Mouse (Mus musculus) v-Abl transformed pro-B cells (cell line): ENCODE results near the gene Sept1.

Experiments
- in situ Hi-C, 2 experiments: fragments of 400-800 bp; cut with MboI; formaldehyde crosslinking; loops; one replicate each; pipeline ENCODE4 v1.15.1; 2025; ENCODE audit not compliant: unreplicated experiment in 2 of 2

Sept1 gene

DNA sequence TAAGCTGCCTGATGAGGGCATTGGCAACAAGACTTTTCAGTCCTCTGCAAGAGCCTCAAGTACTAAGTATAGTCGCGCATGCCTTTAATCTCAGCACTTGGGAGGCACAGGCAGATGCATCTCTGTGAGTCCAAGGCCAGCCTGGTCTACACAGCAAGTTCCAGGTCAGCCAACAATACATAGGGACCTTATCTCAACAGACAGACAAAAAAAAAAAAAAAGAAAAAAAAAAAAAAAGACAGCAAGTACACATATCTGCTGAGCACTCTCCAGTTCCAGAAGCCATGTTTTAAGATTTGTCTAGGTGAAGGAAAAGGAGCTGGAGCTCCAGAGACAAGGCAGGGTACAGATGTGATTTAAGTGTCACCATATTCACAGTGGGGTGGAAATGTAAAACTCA is 23.0 kb upstream of the Sept1 start:
- in situ Hi-C loops, result loop anchor here in 1 of 2 experiments (25.0 kb wide), 1 partner anchor 231 kb away; the partner anchor contains the start of gene Fbrs

DNA sequence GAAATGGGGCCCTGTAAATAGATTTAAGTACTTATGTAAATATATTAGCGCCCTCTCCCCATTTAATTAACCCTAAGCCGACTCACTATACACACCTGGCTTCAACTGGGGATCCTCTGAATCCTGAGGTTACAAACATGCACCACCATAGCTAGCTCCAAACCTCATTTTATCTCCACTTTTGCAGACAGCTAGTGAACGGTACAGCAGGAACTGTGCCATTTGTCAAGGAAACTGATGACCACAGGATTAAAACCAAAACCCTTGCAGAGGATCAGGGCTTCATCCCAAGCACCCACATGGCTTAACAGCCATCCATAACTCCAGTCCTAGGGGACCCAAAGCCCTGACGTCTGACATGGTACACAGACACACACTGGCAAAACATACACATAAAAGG is 22.1 kb upstream of the Sept1 start:
- in situ Hi-C loops, result loop anchor here in 1 of 2 experiments (25.0 kb wide), 1 partner anchor 232 kb away; the partner anchor contains the start of gene Fbrs

DNA sequence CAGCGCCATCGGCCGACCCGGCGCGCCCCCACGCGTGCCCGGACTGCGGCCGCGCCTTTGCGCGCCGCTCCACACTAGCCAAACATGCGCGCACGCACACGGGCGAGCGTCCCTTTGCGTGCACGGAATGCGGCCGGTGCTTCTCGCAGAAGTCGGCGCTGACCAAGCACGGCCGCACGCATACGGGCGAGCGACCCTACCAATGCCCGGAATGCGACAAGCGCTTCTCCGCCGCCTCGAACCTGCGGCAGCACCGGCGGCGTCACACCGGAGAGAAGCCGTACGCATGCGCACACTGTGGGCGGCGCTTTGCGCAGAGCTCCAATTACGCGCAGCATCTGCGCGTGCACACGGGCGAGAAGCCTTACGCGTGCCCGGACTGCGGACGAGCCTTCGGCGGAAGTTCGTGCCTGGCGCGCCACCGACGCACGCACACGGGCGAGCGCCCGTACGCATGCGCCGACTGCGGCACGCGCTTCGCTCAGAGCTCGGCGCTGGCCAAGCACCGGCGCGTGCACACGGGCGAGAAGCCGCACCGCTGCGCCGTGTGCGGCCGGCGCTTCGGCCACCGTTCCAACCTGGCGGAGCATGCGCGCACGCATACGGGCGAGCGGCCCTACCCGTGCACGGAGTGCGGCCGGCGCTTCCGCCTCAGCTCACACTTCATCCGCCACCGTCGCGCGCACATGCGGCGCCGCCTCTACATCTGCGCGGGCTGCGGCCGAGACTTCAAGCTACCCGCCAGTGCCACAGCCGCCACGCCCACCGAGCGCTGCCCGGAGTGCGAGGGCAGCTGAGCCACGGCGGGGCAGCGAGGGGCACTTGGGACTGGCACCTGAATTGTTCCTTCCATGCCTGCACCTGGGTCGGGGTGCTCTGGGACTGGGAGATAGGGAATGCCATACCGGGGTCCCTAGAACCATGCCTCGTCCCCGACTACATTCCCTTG is 21.2 kb upstream of the Sept1 start:
- in situ Hi-C loops, result loop anchor here in 1 of 2 experiments (25.0 kb wide), 1 partner anchor 233 kb away; the partner anchor contains the start of gene Fbrs

DNA sequence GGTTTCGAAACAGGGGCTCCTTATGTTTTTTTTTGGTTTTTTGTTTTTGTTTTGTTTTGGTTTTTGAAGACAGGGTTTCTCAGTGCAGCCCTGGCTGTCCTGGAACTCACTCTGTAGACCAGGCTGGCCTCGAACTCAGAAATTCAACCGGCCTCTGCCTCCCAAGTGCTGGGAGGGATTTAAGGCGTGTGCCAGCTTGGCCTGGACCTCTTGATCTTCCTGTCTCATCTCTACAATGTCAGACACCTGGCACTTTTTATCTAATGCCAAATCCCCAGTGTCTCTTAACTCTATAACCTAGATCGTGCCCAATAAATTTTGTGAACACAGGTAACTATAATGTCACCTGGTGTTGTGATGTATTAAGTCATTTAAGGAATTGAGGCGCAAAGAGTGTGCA is 20.4 kb upstream of the Sept1 start:
- in situ Hi-C loops, result loop anchor here in 1 of 2 experiments (25.0 kb wide), 1 partner anchor 234 kb away; the partner anchor contains the start of gene Fbrs

DNA sequence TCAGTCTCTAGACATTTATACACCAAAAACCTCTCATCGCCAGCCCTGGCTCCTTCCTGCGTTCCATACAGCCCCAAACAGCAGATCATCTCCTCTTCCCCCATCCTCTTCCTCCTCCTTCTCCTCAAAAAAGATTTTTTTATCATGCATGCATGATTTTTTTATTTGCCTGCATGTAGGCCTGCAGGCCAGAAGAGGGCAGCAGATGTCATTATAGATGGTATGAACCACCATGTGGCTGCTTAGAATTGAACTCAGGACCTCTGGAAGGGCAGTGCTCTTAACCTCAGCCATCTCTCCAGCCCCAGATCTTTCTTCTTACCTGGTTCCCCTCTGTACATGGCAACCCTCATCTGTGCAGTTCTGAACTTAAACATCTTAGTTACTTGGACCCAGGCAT is 19.5 kb upstream of the Sept1 start:
- in situ Hi-C loops, result loop anchor here in 1 of 2 experiments (25.0 kb wide), 1 partner anchor 235 kb away; the partner anchor contains the start of gene Fbrs

DNA sequence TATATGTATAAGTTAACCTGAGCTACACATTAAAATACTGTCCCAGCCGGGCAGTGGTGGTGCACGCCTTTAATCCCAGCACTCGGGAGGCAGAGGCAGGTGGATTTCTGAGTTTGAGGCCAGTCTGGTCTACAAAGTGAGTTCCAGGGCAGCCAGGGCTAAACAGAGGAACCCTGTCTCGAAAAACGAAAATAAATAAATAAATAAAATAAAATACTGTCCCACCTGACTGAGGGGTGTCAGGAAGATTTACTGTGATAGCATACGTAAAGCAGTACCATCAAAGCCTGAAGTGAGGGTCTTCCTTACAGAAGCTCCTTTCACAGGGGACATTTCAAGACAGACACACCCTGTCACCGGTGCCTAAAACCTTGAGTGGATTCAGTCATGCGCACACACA is 17.6 kb upstream of the Sept1 start:
- in situ Hi-C loops, result loop anchor here in 1 of 2 experiments (25.0 kb wide), 1 partner anchor 237 kb away; the partner anchor contains the start of gene Fbrs

DNA sequence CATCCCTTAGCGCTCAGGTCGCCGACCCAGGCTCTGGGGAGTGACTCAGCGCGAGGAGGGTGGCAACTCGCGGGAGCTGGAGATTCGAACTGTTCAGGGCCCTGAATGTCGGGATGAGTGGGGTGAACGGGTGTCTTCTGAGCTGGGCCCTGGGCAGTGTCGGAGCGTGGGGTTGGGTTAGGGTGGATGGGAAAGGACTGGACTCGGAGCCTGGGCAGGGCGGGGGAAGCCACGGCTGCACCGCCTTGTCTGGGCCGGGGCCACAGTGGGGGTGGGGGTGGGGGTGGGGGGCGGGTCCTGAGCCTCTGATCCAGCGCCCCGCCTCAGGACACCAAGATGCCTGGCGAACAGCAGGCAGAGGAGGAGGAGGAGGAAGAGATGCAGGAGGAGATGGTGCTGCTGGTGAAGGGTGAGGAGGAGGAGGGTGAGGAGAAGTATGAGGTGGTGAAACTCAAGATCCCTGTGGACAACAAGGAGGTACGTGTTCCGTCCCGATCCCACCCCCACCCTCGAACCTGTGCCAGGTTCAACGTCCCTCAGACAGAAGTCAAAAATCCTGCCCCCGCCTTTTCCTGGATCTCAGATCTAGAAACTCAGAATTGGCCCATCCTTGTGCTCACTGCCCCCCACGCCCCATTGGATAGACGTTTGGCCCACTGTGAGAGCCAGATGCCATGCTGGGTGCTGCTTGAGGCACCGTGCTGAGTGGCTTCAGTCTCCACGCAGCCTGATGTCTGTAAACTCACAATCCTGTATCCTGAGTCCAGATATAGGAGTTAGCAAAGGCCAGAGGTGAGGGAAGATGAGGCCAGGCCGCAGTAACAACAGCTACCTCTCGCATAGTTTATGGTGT is 12.0 kb upstream of the Sept1 start:
- in situ Hi-C loops, result no loop called here

DNA sequence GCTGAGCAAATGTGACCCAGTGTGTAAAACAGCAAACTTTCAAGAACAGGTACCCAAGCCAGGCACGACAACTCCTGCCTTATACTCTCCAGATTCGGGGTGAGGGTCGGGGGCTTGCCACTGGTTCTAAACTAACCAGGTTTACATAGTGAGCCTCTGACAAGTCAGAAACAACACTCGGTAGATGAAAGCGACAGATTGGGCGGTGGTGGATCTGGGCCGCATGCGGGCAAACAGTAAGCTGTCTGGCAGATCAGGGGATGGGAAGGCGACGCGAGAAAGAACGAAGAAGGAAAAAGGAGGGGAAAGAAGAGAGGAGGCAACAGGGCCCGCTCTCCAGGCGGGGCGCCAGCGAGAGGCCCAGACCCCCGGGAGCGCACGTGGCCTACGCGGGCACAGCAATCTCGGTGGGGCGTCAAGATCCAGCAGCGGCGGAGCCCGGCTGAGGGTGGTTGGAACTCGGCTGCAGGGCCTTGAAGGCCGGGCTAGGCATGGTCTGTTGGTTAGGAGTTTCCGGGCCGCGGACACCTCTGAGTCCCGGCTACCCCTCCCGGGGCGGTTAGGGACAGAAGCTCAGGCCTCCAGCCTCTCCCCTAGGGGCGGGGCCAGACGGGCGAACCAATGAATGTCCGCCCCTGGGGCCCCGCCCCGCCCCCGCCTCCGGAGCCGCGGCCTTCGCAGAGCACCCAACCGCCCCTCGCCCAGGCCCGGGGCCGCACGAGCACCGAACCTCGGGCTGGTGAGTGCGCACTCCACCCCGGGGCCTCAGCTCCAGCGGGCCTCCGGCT is 11.1 kb upstream of the Sept1 start, which contains the start of gene Zfp771:
Gene Zfp771, plus strand, starts transcription at position 405 of the 788 bp plus-strand sequence.
- in situ Hi-C loops, result no loop called here

DNA sequence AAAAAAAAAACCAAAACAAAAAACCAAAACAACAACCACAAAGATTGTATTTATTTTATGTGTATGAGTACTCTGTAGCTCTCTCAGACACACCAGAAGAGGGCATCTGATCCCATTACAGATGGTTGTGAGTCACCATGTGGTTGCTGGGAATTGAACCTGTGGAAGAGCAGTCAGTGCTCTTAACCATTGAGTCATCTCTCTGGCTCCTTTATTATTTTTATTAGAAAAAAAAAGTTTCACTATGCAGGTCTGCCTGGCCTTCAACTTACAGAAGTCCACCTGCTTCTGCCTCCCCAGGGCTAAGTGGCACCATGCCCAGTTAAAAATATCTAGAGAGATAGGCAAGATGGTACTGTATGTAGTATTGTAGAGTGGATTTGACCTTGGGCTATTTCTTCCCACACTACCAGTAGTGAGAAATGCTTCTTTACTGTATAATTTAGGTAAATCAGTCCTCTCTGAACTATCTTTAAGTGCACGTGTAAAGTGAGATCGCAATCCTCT is 10.5 kb upstream of the Sept1 start:
- in situ Hi-C loops, result no loop called here

DNA sequence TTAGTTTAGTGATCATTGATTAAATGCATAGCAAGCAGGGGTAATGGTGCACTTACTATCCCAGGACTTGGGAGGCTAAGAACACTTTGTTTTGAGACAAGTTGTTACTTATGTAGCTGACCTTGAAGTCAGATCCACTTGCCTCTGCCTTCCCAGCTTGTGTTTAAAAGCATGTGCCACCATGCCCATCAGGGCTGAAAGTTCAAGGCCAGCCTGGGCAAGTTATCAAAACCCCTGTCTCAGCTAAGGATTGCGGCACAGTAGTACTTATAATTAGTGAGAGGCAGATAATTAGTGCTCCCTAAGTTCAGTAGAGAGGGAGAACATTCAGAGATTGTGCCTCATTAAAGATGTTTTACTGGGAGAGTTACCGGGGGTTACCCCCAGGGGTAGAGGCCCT is 1.8 kb upstream of the Sept1 start:
- in situ Hi-C loops, result no loop called here

DNA sequence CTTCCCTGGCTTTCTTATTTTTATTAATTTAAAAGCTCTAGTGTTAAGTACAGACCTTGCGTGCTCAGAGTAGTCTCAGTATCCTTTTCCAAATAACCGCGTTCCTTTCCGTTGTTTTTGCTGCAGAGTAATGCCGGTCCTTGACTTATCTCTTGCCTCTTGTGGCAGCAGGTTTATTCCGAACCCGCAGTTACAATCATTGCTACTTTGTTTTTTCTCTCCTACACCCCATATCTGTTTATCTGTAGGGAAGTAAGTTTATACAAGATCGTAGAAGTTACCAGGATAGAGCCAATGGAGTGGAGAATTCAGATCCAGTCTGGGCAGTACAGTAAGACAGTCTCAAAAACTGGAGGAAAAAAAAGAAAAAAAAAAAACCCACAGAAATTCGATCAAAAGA is 835 bp upstream of the Sept1 start:
- in situ Hi-C loops, result no loop called here

DNA sequence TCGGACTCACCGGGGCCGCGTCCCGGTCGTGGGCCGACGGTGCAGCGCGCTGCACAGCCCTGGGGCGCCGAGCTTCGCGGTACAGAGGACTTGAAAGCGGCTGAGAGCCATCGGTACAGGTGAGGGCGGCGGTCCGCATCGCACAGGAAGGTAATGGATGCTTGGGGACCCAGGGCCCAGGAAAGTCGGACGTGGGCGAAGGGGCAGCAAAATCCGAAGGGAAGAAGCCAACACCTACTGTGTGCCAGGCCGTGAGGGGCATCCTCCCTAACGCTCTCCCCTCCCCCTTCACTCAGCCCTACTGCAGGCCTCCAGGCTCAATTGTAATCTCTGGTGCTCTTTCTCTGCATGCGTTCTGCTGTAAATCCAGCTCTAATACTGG is 429 bp upstream of the Sept1 start:
- in situ Hi-C loops, result no loop called here

DNA sequence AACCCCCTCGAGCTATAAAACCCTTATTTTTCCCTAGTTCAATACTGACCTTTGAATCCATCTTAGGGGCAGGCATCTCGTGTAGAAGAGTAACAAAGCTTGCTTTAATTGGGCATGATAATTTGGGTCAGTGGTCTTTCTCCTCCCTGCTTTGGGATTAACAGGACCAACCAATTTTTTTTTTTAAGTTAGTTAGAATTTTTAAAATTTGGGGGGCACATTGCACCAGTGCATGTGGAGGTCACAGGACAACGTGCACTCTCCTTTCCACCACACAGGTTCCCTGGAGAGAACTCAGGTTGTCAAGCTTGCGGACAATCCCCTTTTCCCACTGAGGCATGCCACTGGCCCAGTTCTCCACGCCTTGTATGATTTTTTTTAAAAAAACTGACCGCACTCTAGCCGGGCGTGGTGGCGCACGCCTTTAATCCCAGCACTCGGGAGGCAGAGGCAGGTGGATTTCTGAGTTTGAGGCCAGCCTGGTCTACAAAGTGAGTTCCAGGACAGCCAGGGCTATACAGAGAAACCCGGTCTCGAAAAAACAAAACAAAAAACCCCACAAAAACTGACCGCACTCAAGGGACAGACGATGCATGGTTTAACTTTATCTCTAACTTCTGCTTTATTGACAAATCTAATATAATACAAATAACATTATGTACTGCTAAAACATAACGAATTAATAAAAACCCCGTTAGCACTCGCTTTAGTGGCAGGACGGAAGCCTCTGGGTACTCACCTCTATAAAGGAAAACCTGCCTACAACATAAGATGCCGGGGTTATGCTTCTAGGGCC is 906 bp downstream of the Sept1 start:
- in situ Hi-C loops, result no loop called here

DNA sequence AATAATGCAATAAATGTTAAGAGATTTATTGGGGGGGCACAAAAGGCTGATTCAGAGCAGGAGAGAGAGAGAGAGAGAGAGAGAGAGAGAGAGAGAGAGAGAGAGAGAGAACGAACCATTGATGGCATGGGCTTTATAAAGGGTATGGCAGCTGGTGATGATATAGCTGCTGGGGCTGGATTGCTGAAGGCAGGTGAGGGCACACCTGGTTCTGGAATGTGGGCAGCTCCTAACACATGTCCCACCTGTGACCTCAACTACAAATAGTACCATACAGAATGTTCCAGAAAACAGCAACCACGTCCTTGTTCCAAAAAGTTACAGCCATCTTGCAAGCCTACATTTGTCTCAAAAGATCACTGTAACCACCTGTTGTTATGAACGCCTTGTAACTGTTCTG is 1.6 kb downstream of the Sept1 start:
- in situ Hi-C loops, result no loop called here

DNA sequence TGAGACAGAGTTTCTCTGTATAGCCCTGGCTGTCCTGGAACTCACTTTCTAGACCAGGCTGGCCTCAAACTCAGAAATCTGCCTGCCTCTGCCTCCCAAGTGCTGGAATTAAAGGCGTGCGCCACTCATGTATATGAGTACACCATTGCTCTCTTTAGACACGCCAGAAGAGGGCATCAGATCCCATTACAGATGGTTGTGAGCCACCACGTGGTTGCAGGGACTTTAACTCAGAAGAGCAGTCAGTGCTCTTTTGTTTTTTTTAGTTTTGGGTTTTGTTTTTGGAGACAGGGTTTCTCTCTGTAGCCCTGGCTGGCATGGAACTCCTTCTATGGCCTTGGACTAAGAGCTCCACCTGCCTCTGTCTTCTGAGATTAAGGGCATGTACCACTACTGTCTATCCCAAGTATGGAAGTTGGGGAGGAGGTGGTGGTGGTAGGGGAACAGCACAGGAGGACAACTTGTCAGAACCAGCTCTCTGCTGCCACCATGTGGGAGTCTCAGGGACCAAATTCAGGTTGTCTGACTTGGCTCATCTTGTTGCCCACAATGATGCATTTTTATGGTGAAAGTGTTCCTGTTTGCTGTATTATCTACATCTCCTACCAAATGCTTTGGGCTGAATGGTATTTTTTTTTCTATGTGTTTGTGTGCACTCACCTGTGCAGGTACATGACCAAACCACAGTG is 4.2 kb downstream of the Sept1 start:
- in situ Hi-C loops, result loop anchor here (10.0 kb wide), 2 partner anchors 114 to 204 kb away; partner anchors contain the start of genes Gm42742 (in 1 of the 2), Maz (in 1 of the 2) and Prrt2 (in 1 of the 2)

DNA sequence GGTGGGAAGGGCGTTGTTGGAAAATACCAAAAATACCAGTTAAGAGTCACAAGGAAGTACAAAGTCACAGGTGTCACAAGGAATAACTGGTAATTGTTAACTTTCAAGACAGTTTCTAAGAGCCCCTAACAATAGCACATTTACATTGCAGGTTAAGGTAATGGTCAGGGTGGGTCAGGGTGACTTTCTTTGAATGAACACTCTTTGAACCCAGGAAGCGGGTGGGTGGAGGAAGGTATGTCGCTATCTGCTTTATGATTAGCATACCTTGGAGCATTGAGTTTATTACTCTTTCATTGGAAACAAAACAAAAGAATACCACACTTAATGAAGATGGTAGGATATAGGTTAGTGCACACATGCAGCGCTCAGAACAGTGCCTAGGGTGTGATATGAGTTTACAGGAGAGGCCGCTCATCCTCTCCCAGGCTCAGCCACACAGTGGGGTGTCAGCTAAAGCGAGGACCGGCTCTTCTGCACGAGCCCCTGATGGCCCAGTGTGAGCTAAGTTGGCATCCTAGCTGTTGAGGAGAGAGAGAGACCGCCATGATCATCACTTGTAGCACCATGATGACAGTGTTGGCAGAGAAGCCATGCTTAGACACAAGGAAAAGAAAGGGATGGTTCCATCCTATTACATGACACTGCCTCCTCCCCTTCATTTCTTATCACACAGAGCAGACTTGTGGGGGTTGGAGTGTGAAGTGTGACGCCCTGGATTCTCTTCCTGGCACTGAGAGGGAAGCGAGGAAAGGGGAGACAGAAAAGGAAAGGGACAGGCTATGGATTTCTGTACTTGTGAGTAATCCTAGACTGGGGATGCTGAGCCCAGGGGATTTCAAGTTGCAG is 7.6 kb downstream of the Sept1 start:
- in situ Hi-C loops, result loop anchor here (10.0 kb wide), 2 partner anchors 111 to 201 kb away; partner anchors contain the start of genes Gm42742 (in 1 of the 2), Maz (in 1 of the 2) and Prrt2 (in 1 of the 2)

DNA sequence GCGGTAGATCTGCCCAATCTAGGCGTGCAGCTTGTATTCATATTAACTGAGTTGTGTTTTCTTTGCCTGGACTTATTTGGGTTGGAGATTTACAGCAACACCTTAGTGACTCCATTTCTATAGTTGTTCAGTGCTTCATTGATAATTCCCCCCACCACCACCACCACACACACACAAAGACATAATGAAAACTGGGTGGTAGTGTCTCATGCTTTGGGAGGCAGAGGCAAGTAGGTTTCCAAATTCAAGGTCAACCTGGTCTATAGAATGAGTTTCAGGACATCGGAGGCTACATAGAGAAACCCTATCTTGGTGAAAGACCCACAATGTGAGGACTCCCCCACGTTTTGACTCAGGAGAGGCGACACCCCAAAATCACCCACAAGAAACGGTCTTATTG is 8.3 kb downstream of the Sept1 start:
- in situ Hi-C loops, result loop anchor here (10.0 kb wide), 2 partner anchors 110 to 200 kb away; partner anchors contain the start of genes Gm42742 (in 1 of the 2), Maz (in 1 of the 2) and Prrt2 (in 1 of the 2)
